Mouse (Mus musculus) spleen, postnatal 10 days (tissue): ENCODE results near the gene Htt.
"Not testable (repeated sequence)": the region's sequence is repeated elsewhere in the genome, so short reads cannot be mapped to it uniquely, and the experiment has no call there.

Experiments
- DNase-seq, 2 experiments: peaks; one replicate each; pipeline ENCODE4 v3.0.0; 2021 to 2022; ENCODE audit warnings: low spot score in 2 of 2

Gene Htt

DNA sequence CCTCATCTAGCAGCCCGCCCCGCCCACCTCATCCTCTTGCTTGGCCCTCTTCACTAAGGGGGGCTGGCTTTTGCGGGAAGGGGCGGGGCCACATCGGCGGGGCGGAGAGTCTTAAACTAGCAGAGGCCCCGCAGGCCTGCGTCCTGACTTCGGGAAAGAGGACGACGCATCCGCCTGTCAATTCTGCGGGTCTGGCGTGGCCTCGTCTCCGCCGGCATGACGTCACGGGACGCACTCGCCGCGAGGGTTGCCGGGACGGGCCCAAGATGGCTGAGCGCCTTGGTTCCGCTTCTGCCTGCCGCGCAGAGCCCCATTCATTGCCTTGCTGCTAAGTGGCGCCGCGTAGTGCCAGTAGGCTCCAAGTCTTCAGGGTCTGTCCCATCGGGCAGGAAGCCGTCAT, at the start of gene Htt:
Gene Htt (plus strand): TSS at position 232 of the 400 bp plus-strand sequence.
- DNase-seq = peak; percentile 93 to 95

DNA sequence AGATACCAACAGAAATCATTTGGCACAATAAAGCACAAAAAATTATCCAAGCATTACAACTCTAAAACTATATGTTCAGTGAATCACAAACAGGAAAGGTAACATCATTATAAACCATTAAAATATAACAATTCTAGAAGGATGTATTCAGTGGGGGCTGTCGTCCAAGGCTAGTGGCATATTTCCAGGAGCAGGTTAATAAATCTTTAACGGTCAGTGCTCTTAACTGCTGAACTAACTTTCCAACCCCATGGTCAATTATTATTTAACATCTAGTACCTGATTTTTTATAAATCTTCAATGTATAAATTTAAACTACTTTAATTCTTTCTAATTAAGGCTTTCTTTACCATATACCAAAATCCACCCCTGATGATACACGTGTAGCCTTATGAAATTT, 47.2 kb upstream of the Htt start:
- not testable (repeated sequence) for DNase-seq

DNA sequence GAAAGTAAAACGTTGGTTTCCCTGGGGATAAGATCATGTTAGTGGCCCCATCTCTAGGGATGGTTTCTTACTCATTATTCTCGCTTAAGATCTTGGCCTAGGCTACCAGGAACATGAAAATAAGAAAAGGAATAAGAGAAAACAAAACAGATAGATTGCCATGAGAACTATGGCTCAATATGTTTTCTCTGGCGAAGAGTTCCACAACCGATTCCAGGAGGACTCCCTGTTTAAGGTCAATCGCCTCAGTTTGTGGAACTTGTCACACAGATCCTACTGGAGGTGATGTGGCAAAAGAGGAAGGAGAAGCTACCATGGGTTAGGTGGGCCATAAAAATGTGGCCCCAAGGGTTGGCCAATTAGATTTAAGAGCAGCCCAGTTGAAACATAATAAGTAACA, 46.7 kb upstream of the Htt start:
- DNase-seq = no peak

DNA sequence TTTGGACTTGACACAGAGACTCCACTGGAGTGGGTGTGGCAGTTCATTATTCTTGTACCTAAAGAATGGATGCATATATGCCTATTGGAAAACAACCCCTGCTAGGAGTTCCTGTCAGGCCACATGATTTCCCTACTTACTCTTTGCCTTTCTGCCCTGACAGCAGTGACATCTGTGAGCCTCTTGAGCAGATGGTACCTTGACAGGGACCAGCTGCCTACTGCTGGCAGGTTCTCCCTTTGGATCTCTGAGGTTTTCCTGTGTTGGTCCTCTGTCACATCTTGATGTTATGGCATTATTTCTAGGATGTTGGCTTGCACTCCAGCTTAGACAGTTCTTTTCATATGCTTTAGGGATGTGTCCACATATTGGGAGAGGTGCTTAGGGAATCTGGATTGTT, 32.4 kb upstream of the Htt start:
- DNase-seq = no peak

DNA sequence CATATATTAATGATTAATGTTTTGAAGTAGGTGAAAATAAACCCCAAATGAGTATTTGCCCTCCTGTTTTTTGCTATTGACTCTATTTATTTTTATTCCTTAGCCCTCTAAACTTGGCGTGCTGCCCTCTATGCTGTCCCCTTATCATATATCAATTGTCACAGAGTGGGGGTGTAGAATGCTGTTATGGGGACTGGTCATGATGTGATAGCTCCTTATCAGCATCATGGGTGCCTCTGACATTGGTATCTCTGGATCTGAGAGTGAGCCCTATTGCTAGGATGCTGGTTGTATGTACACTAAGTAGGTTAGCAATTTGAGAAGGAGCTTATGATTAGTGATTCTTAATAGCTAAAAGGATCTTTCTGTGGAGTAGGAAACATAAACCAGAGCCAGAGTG, 31.3 kb upstream of the Htt start:
- no peak for DNase-seq

DNA sequence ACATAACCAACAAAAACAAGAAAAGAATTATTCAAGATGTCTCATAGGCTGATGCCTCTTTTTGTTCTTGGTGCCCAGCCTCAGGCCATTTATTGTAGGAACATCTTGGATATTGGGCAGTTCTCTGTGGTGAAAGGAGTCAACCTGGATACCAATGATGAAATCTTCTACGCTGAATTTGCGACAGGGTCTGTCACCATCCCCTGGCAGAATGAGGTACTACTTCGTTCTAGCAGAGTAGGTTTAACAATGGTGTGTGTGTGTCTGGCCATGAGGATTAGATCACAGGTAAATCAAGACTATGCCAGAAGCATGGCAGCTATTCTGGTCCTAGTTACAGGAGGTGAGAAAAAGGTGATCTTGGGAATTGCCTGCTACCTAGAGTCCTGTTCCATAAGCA, 10.1 kb upstream of the Htt start:
- DNase-seq = no peak

DNA sequence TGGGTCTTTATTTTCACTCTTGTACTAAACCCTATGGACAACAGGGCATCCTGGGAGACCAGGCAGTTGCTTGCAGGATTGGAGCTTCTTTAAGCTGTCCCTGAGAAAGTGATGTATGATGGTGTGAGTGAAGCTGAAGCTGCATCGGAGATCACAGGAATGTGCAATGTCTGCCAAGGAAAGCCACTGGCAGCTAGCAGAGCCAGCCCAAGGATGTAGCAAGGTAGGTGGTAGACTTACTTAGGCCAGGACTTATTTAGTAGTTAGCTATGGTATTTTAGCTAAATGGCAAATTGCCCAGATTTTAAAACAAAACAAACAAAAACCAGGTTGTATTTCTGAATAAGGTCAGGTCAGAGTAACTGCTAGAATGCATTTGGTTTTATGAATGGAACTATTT, 2.8 kb upstream of the Htt start:
- no peak for DNase-seq

DNA sequence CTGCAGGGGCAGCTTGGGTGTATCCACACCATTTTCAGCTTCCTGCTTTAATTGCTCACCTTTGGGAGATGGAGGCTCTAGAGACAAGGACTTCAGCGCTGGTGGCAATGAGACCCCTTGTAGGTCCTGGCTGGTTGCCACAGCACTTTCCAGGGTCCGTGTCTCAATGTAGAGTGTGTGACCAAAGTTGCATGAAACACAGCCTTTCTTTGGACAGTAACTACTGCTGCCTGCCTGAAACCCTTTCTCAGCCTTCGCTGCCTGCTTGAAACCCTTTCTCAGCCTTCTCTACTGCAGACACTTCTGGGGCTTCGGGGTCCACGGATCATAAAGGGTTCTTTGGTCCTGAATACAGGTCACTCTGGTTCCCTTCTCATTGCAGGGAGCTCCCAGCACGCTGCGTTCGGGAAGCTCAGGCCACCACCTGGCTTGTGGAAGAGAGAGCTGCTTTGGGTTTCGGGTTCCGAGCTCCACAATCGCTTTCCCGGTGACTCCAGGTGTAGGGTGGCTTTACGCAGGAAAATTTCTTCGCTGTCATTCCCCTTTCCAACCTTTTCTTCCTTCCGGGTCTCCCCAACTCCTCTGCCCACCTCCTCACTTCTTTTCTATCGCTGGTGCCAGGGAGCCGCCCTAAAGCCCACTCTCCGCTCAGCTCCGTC, 561 bp upstream of the Htt start:
- no peak for DNase-seq

DNA sequence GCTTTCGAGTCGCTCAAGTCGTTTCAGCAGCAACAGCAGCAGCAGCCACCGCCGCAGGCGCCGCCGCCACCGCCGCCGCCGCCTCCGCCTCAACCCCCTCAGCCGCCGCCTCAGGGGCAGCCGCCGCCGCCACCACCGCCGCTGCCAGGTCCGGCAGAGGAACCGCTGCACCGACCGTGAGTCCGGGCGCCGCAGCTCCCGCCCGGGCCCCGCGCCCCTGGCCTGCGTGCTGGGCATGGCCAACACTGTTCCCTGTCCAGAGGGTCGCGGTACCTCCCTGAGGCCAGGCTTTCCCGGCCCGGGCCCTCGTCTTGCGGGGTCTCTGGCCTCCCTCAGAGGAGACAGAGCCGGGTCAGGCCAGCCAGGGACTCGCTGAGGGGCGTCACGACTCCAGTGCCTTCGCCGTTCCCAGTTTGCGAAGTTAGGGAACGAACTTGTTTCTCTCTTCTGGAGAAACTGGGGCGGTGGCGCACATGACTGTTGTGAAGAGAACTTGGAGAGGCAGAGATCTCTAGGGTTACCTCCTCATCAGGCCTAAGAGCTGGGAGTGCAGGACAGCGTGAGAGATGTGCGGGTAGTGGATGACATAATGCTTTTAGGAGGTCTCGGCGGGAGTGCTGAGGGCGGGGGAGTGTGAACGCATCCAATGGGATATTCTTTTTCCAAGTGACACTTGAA, 533 bp downstream of the Htt start:
- peak; percentile 56 to 67 for DNase-seq

DNA sequence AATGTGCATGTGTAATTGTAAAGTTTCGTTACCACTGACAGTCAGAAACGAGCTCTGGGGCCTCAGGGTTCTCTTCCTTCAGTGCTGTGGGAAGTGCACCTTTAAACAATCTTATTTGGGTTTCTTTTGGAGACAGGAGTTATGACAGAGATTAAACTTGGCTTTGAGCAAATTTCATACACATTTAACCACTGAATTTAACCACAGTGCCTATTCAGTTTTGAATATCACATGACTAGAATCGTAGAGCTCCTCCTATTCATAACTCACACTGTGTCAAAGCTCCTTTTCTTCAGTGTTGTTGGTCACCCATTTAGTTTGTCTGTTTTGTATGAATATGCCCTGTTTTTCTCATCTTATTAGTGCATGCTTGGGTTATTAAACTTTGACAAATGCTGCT, 10.3 kb downstream of the Htt start:
- DNase-seq = no peak

DNA sequence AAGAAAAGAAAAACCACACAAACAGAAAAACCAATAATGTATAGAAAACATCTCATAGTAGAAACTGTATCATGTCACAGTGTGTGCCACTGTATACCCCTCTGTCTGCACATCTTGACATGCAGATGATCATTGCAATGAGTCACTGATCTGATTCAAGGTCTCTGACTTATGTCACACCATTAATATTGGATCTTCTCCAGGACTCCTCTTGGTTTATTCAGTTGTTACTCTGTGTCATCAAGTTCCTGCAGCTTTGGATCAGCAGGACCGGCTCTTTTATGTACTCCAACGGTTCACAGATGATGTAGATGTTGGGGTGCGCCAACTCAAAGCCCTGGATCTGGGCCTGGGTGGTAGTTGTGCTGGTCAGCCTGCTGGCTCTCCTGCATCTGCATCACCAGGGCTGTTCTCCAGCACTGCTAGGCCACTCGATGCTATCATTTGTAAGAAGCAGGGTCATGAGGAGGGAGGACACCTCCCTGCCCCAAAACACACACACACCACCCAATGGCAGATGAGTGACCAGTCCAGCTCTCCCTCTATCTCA, 11.2 kb downstream of the Htt start:
- DNase-seq = no peak

DNA sequence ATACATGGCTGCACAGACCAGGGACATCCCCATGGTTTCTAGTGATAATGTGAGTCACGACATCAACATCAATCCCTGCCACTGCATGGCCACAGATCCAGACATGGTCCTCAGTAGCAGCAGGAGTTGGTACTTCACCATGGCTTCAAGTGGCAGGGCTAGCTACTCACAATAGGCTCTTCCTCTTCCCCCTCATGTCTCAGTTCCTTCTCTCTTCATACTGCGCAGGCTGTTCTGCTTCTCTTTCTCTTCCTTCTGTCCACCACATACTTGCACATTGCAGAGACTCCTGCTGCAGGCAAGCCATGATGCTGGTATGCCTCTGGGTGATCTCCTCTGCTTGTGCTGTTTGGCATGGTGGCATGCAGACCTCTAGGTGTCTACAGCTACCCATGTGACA, 11.9 kb downstream of the Htt start:
- DNase-seq = no peak

DNA sequence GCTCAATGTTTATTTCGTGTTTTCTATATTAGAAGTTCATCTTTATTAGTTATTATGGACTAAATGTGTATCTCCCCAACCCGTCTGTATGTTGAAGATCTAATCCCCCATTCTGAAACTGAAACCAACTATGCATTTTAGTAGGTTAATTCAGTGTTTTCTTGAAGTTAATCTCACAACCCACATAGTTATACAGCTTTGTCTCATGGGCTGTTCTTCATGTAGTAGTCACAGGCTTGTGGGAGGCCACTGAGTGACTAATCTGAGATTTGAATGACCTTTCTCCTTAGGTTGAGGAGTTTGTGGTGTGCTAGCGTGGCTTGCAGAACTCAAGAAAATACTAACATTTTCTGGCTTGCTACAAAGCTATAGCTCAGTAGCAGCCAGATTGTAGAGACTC, 23.5 kb downstream of the Htt start:
- DNase-seq = no peak

DNA sequence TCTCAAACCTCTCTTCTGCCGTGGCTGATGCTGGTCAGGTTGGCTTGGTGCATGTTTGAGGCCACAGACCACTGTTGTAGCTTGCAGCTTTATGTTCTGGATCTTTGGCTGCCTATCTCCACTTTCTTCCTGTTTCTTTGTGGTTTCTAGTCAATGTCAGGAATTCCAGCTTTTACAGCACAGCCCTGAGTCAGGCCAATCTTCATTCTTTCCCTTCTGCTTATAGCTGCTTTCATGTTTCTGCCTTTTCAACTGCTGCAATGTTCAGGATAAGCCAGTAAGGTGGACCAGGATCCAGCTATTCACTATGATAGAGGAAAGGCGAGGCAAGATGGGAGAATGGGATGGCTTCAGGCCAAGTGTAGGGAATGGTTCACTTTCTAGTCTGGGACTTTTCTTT, 29.6 kb downstream of the Htt start:
- no peak for DNase-seq

DNA sequence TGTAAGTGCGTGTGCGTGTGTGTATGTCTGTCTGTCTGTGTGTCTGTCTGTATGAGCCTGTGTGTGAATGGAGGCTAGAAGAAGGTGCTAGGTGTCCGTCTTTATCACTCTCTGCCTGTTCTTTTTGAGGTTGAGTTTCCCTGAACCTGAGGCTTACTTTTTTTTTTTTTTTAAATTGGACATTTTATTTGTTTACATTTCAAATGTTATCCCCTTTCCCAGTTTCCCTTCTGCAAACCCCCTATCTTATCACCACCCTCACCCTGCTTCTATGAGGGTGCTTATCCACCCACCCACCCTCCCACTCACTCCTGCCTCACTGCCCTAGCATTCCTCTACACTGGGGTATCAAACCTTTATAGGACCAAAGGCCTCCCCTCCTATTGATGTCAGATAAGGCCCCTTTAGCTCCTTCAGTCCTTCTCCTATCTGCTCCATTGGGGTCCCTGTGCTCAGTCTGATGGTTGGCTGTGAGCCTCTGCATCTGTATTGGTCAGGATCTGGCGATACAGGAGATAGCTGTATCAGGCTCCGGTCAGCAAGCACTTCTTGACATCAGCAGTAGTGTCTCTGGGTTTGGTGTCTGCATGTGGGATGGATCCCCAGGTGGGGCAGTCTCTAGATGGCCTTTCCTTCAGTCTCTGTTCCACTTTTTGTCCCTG, 38.9 kb downstream of the Htt start:
- no peak for DNase-seq

DNA sequence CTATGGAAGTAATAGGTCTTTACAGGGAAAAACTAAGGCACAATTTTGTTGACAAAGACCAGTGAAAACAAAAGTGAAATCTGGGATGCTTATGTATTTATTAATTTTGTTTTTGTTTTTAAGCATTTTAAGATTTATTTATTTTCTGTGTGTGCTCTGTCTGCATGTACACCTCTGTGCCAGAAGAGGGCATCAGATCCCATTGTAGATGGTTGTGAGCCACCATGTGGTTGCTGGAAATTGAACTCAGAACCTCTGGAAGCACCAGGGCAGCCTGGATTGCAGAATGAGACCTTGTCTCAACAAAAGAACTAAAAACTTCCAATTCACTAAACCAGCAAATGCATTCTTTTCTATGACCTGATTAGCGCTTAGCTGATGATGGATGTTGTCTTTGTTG, 44.5 kb downstream of the Htt start:
- no peak for DNase-seq

DNA sequence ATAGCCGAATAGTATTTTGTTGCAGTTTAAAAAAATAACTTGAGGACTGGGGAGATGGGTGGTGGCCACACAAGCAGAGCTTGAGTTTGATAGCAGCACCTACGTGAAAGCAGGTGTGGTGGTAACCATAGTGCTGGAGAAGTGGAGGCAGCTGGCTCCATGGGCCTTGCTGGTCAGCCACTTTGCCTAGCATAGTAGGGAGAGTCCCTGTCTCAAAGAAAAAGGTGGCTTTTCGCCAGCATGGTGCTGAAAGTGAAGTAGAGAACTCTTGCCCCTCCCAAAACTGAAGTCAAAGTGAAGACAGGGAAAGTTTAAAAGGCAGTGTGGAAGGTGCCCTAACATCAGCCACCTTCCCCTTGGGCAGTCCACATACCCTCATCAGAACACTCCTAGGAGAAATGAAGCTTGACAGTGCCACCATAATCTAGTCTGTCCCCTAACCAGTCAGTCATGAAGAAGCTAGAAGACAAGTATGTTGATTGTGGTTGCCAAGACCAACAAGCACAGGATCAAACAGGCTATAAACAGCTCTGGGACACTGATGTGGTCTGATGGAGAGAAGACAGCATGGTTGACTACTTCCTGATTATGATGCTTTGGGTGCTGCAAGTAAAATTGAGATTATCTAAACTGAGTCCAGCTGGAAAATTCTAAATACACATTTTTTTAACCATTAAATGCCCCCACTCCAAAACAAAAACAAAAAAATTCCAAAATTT, 61.0 kb downstream of the Htt start:
- no peak for DNase-seq

DNA sequence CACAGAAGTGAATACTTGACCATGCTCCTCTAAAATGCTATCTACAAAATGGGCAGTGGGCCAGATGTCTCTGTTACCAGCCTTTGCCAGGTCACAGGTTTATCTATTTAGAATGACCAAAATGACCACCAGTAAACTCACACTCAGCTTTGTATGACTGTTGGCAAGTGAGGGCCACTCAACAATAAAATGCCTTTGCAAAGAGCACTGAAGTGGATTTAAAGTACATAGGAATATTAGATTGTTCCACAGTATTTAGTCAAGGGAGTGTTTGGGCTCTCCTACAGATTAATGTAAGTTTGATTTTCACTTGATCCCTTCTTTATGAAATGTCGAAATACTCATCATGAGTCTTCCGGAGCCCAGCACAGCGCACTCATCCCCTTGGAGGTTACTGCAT, 92.5 kb downstream of the Htt start:
- DNase-seq = no peak

DNA sequence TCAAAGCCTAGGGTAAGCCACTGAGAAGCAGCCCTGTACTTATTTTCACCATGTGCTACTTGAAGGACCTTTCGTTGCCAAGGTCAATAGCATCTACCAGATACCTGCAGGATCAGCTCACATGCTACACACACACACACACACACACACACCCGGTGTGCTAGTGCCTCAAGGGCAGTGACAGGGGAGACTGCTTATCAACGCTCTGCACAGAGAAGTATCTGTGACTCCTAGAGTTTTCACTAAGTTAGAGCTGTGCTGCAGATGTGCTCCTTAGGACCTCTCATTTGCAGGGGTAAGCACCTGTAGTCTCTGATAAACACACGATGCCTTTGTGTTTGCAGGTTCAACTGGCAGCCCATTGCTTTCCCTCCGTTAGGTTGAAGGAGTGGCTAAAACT, 103.8 kb downstream of the Htt start:
- DNase-seq = no peak

DNA sequence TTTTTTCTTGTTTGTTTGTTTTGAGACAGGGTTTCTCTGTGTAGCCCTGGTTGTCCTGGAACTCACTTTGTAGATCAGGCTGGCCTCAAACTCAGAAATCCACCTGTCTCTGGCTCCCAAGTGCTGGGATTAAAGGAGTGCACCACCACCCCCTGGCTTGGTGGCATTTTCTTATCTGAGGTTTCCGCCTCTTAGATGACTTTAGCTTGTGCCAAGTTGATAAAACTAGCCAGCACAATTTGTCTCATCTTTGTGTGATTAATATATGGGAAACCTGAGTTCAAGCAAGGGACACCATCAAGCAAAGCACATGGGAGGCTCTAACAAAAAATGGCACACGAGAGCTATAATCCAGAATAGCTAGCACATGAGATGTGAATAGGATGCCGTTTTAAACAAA, 118.8 kb downstream of the Htt start:
- not testable (repeated sequence) for DNase-seq

DNA sequence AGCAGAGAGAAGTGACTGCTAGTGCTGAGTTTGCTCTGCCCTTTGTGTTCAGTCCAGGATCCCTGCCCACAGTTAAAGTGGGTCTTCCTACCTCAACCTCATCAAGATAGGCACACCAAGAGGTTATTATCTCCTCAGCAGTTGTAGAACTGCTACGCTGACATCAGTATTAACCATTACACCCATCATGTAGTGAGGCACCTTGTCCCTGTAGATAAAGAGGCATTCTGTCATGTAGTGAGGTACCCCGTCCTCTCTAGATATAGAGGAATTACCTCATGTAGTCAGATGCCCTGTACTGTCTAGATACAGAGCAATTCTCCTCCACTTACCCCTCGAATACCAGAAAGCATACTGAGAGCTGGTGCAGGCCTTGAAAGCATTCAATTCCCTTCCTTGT, 119.5 kb downstream of the Htt start:
- DNase-seq = peak in 1 of 2 experiments; percentile 8

DNA sequence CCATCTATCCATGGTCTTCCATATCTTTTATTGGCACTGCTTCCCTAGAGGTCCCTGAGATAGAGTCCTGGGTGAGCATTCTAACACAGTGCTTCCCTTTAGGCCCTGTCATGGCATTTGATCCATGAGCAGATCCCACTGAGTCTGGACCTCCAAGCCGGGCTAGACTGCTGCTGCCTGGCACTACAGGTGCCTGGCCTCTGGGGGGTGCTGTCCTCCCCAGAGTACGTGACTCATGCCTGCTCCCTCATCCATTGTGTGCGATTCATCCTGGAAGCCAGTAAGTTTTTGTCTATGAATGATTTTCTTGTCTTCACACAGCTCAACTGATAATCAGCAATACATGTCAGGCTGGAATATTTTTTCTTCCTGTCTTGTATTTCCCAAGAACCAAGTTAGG, 123.7 kb downstream of the Htt start:
- no peak for DNase-seq
